Mouse (Mus musculus): Measurements from ENCODE around the gene Prkag2.

- no peak for TF ChIP-seq GATA1 (IDR thresholded peaks at IDR 0.05; ENCODE audit: borderline replicate concordance, low read length)
- TF ChIP-seq FLI1 (IDR thresholded peaks at IDR 0.05; ENCODE audit: low read length) = no peak
Observed at GRCm38 (mm10) chr5:25041307-25041706, 59.1 kb downstream of the Prkag2 start.
